Mouse (Mus musculus) heart, postnatal 14 days (tissue): Measurements from ENCODE around the gene Riok1. TPM values are rescaled to one million over a fixed set of nuclear protein-coding genes. Genes with fewer than 3 reads are reported as not detected.

Experiments used
- DNase-seq, 2 experiments: peaks; one replicate each; pipeline ENCODE4 v3.0.0; 2021 to 2022
- intact Hi-C: fragments of 180-260 bp; cut with DNase I; formaldehyde crosslinking; loops from one replicate; pipeline ENCODE4 v1.15.1; 2025
- total RNA-seq, 2 experiments: library from RNA; stranded (reverse); gene quantifications; 2 replicates each; pipeline ENCODE4 v1.2.3; 2021

Gene Riok1
- total RNA-seq, 2 experiments from 2014 or later: 11.7 to 14.2 TPM

DNA sequence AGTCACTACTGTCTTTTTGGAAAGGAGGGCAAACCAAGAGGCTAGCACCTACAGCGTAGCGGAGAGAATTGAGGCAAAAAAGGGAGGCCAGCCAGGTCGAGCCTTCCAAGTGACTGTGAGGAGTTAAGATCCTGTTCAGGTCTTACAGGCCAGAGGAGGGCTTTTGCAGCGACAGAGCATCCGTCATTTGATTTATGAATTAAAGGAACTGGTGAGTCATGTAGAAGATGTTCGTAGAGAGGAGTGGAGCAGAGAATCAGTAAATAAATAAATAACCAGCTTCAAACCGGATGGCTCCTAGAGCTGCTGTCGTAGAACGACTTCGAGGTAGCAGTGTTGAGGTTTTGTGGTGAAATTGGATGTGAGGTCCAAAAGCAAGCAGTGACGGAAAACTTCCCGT lies 1.0 kb downstream of the Riok1 start:
- intact Hi-C loops: loop anchor here (2.0 to 5.0 kb wide), 2 partner anchors 43 to 606 kb away; partner anchors contain the start of gene Ssr1
- peak in 1 of 2 experiments; percentile 4 for DNase-seq

GRCm38 (mm10) chr13:38049888-38050287 lies 13.1 kb downstream of the Riok1 start:
- intact Hi-C loops: no loop called here
- no peak for DNase-seq

- intact Hi-C loops: loop anchor here (5.0 to 10.0 kb wide), 2 partner anchors 125 to 442 kb away; no protein-coding TSS in a partner anchor
- DNase-seq: no peak
Observed at GRCm38 (mm10) chr13:38062678-38063077, 25.9 kb downstream of the Riok1 start.

- intact Hi-C loops: loop anchor here (5.0 to 10.0 kb wide), 6 partner anchors 112 to 532 kb away; no protein-coding TSS in a partner anchor
- peak; percentile 20 to 60 for DNase-seq
Observed at GRCm38 (mm10) chr13:38064854-38065663, 28.3 kb downstream of the Riok1 start.

DNA sequence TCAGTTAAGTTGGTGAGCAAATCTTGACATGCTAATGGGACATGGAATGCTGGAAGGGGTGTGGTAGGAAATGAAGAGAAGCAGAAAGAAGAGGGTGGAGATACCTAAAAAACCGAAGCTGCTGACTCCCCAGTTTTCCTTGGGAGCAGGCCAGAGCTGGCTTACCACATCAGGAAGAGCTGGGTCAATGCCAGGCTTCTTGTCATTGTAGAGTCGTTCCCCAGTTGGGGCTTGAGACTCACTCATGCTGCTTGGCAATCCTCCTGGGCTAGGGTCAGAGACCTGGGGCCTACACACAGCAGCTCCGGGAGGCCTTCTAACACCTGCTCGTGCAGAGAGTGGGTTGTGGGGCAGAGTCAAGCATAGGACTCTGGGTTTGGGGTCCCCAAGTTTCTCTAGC lies 34.1 kb downstream of the Riok1 start:
- peak; percentile 30 to 54 for DNase-seq
- intact Hi-C loops: loop anchor here (5.0 kb wide), 1 partner anchor 81 kb away; the partner anchor contains the start of gene Dsp

- intact Hi-C loops: loop anchor here (5.0 kb wide), 1 partner anchor 79 kb away; the partner anchor contains the start of gene Dsp
Observed at GRCm38 (mm10) chr13:38073374-38074307, 36.8 kb downstream of the Riok1 start.

GRCm38 (mm10) chr13:38074404-38074803 lies 37.6 kb downstream of the Riok1 start:
- DNase-seq: no peak
- intact Hi-C loops: loop anchor here (5.0 kb wide), 1 partner anchor 78 kb away; the partner anchor contains the start of gene Dsp

More at GRCm38 (mm10) chr13:38073374-38074307, 36.8 kb downstream of the Riok1 start:
- DNase-seq: peak in 1 of 2 experiments; percentile 9

- intact Hi-C loops: no loop called here
- DNase-seq: no peak
Observed at GRCm38 (mm10) chr13:38077113-38077512, 40.3 kb downstream of the Riok1 start.

DNA sequence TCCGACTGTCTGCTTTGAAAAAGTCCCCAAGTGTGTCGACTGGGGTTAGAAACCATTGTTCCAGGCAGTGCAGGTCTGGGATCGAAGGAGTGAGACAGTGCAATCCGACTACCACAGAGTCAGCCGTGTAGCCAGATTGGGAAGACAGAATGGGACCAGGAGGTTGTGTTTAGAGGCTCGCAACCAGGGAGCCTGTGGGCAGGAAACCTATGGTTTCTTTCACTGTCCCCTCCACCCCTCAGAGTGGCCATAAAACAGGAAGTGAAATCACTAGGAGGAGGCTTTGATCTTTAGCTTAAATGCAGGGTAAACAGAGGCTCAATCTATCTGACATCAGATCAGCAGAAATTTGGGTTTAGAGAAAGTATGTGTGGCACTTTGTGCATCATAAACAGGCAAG lies 42.0 kb downstream of the Riok1 start:
- no peak for DNase-seq
- intact Hi-C loops: no loop called here

DNA sequence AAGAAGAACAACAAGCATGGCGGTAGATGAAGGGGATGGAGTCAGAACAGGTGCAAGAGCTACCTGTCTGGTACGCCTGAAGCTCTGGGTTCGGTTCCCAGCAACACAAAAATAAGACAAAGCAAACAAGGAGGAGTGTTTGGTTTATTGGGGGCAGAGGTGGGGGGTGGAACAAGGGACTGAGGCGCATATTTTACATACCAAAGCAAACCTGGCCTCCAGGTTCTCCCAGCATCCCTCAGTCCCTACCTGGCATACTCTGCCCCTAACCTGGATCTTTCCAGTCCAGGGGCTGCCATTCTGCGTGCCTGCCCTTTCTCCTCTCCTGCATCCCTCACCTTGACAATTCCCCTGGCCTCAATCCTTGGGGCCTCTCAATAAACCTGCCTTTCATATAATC lies 42.6 kb downstream of the Riok1 start:
- intact Hi-C loops: no loop called here
- no peak for DNase-seq

GRCm38 (mm10) chr13:38080014-38080413 lies 43.2 kb downstream of the Riok1 start:
- intact Hi-C loops: no loop called here
- no peak for DNase-seq

GRCm38 (mm10) chr13:38080725-38081124 lies 43.9 kb downstream of the Riok1 start:
- DNase-seq: no peak
- intact Hi-C loops: no loop called here

GRCm38 (mm10) chr13:38081161-38081560 lies 44.4 kb downstream of the Riok1 start:
- intact Hi-C loops: no loop called here
- no peak for DNase-seq

GRCm38 (mm10) chr13:38086711-38087110 lies 49.9 kb downstream of the Riok1 start:
- intact Hi-C loops: no loop called here
- DNase-seq: no peak

DNA sequence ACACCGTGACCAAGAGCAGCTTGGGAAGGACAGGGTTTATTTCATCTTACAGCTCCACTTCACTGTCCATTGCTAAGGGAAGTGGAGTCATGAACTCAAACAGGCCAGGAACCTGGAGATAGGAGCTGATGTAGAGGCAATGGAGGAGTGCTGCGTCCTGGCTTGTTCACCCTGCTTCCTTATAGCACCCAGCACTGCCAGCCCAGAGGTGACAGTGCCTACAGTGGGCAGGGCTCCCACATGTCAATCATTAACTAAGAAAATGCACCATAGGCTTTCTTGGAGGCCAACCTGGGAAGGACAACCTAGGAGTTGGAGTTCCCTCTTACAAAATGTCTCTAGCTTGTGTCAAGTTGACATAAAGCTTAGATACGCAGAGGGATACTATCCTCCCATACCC lies 51.2 kb downstream of the Riok1 start:
- no peak for DNase-seq
- intact Hi-C loops: no loop called here

DNA sequence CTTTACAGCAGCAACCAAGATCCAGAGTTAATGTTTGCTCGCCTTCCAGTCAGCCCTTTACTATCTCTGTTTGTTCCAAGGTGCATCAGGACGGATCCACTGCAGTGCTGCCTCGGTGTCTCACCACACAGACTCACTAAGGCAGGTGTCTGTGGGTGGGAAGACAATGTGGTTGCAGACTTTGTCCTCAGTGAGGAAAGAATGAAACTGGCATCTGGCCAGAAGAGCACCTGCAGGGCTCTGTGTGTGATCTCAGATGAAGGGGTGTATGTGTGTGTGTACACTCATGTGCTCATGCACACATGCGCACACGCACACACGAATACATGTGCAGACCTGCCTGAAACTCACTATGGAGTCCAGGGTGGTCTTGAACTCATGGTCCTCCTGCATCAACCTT lies 52.7 kb downstream of the Riok1 start:
- no peak for DNase-seq
- intact Hi-C loops: no loop called here

- DNase-seq: no peak
- intact Hi-C loops: no loop called here
Observed at GRCm38 (mm10) chr13:38089871-38090270, 53.1 kb downstream of the Riok1 start.

DNA sequence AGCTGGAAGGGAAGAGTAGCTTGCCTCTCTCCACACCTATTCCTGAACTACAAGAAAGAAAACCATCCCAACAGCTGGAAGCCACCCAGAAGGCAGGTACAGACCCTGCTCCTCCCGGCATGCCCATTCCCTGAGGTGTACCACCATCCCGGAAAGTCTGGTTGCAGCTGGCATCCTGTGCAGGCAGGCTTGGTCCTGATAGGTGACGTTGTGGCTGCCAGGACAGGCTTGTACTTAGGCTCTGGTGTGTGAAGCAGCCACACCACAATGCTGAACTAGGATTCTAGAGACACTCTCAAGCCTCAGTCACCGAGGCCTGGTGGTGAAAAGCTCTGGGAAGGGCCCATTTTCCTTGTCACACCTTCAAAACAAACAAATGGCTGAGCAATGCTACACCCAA lies 59.4 kb downstream of the Riok1 start:
- intact Hi-C loops: no loop called here
- DNase-seq: no peak

DNA sequence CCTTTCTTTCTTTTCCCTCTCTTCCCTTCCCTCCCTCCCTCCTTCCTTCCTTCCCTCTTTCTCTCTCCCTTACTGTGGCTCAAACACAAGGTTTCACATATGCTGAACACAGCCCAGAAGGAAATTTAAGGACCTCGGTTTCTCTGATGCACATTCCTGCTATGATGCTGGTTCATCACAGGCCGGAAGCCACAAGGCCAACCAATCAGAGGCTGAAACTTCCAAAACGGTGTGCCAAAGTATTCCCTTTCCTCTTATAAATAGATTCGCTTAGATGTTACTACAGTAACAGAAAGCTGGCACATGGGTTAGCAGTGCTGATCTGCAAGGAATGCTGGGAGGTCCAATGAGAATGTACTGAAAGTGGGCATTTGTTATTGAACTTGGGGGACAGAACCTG lies 66.6 kb downstream of the Riok1 start:
- DNase-seq: no peak
- intact Hi-C loops: loop anchor here (1.0 kb wide), 1 partner anchor 45 kb away; no protein-coding TSS in a partner anchor

DNA sequence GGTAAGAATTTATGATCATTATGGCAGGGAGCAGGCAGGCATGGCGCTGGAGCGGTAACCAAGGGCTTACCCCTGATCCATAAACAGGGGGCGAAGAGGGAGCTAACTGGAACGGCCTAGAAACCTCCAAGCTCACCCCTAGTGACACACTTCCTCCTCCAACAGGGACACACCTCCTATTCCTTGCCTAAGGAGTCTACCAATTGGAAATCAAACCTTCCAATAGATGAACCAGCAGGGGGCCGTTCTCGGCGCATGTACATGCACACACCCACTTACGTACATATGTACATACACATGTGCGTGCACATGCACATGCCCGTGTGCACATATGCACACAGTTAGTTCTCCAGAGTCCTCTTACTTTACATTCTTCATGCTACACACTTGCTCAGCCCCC lies 67.7 kb downstream of the Riok1 start:
- intact Hi-C loops: no loop called here

GRCm38 (mm10) chr13:38109081-38109480 lies 72.3 kb downstream of the Riok1 start:
- intact Hi-C loops: no loop called here

More for the DNA sequence above, 67.7 kb downstream of the Riok1 start:
- DNase-seq: no peak

More at GRCm38 (mm10) chr13:38109081-38109480, 72.3 kb downstream of the Riok1 start:
- no peak for DNase-seq
